ENCODE assay signal across 25 mouse cellular contexts in the genomic region with DNA sequence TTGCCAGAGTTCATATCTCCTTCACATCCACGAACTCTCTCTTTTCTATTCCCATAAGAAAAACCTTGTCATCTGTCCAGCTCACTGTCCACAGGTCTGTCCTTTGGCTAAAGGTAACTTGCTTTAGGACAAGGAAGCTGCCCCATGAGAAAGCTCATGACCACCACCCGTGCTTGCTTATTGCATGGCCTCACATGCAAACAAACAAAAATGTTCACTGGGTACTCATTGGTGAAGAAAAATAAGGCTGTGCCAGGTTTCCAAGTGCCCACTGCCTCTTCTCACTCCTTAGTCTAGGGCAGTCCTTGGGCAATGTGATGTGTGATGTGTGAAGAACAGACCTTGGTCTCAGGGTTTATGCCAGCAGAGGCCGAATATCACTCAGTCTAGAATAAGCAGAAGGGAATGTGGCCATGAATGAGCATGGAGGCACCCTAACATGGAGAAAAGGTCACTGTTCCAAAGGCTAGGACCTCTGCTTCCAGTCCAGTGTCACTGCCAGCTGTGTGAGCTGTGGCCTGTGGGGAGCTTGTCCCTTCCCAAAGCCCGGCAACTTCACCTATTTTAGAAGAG. TPM values are rescaled to one million over a fixed set of nuclear protein-coding genes. Genes with fewer than 3 reads are reported as not detected.
A peak's percentile ranks its signal among the peaks of the same experiment; 100 is the strongest.
DNase-seq lines count a peak whose midpoint lies in the region; TF ChIP-seq lines count a peak whose summit lies in the region.
"Had no signal": no experiment of that assay in that cellular context is flagged by ENCODE, and none has a peak within 500 bp of the region (broad histone marks: within the 10 kb centered on the region; RNA-seq: fewer than 3 reads in every experiment).

No protein-coding gene starts in this region.

- H3K4me3 ChIP-seq in kidney, adult 2 months (ENCODE audit: insufficient read depth, low read depth, low read length) = no peak overlapping the region
- no peak overlapping the region for H3K4me3 ChIP-seq in liver, adult 2 months (ENCODE audit: insufficient read depth, low read depth, low read length)
- H3K4me3 ChIP-seq: erythroblast, embryonic 14.5 days; gastrocnemius, adult 2 months; hindbrain, embryonic 10.5 days; hindbrain, embryonic 15.5 days; left cerebral cortex, adult 2 months; limb, embryonic 12.5 days; liver, embryonic 13.5 days; midbrain, embryonic 13.5 days had no signal

- TF ChIP-seq POLR2A in kidney, adult 2 months (IDR thresholded peaks at IDR 0.05; ENCODE audit: low read depth, low read length) = no peak
- TF ChIP-seq POLR2A in liver, adult 2 months (IDR thresholded peaks at IDR 0.05; ENCODE audit: extremely low read depth, insufficient read depth, low read length) = no peak

- H3K27ac ChIP-seq in kidney, adult 2 months (ENCODE audit: insufficient read depth, low read depth, low read length) = no peak overlapping the region
- no peak overlapping the region for H3K27ac ChIP-seq in liver, adult 2 months (replicated peaks; ENCODE audit: insufficient read depth, low read depth, low read length)
- H3K27ac ChIP-seq: gastrocnemius, adult 2 months; hindbrain, embryonic 10.5 days; hindbrain, embryonic 15.5 days; left cerebral cortex, adult 2 months; limb, embryonic 12.5 days; liver, embryonic 13.5 days; macrophage; midbrain, embryonic 13.5 days had no signal

- H3K9ac ChIP-seq in liver, adult 2 months (ENCODE audit: low read depth, low read length) = no peak overlapping the region
- H3K9ac ChIP-seq: hindbrain, embryonic 15.5 days; limb, embryonic 12.5 days; liver, embryonic 13.5 days; midbrain, embryonic 13.5 days had no signal

- 57% methylated on average over 4 of the region's 4 CpGs for WGBS in kidney, adult 2 months
- 48% methylated on average over 4 of the region's 4 CpGs for WGBS in liver, adult 2 months

- no peak for TF ChIP-seq CTCF in kidney, adult 2 months (conservative IDR thresholded peaks at IDR 0.05; ENCODE audit: insufficient read depth, insufficient read length, low read depth, low read length)
- TF ChIP-seq CTCF in liver, adult 2 months (IDR thresholded peaks at IDR 0.05; ENCODE audit: low read depth, low read length) = no peak

- H3K27me3 ChIP-seq in kidney, adult 2 months (replicated peaks; ENCODE audit: control insufficient read depth, insufficient read depth, low read length) = no peaks in the 10 kb centered on the region
- no peaks in the 10 kb centered on the region for H3K27me3 ChIP-seq in liver, adult 2 months (ENCODE audit: control insufficient read depth, insufficient read depth, low read length)
- H3K27me3 ChIP-seq: CH12.LX; hindbrain, embryonic 15.5 days; limb, embryonic 12.5 days; liver, embryonic 13.5 days; midbrain, embryonic 13.5 days had no signal

- H3K79me2 ChIP-seq in liver, adult 2 months (ENCODE audit: control insufficient read depth, insufficient read depth, low read length) = no peaks in the 10 kb centered on the region

- peak; percentile 47 to 83 for DNase-seq in adrenal gland, adult (ENCODE audit: inconsistent age in 2 of 2, low spot score in 1 of 2)
- DNase-seq in adrenal gland, postnatal 25 days = no peak
- peak; percentile 43 for DNase-seq in kidney, adult 2 months
- no peak for DNase-seq in kidney, adult 18-20 months
- peak; percentile 53 for DNase-seq in liver, adult 2 months (ENCODE audit: extremely low read depth, low read depth, low spot score)
- no peak for DNase-seq in liver
- DNase-seq in spleen, postnatal 10 days (ENCODE audit: low spot score in 2 of 2) = no peak
- DNase-seq: cerebellum, adult 2 months; cerebellum, postnatal 14 days; gastrocnemius, adult 2 months; gastrocnemius, postnatal 36 days; heart, adult 18-20 months; liver, embryonic 13.5 days; lung, adult 2 months; lung, postnatal 10 days; right cerebral cortex, postnatal 14 days; thymus, postnatal 14 days had no signal

- no peaks in the 10 kb centered on the region for H3K36me3 ChIP-seq in kidney, adult 2 months (ENCODE audit: control insufficient read depth, insufficient read depth, low read length)
- H3K36me3 ChIP-seq in liver, adult 2 months (ENCODE audit: control insufficient read depth, insufficient read depth, low read length) = no peaks in the 10 kb centered on the region
- H3K36me3 ChIP-seq: hindbrain, embryonic 10.5 days; hindbrain, embryonic 15.5 days; limb, embryonic 12.5 days; liver, embryonic 13.5 days; midbrain, embryonic 13.5 days had no signal

- H3K4me1 ChIP-seq in kidney, adult 2 months (ENCODE audit: control insufficient read depth, insufficient read depth, low read length) = peaks cover 25% of the 10 kb centered on the region
- H3K4me1 ChIP-seq in liver, adult 2 months (ENCODE audit: control insufficient read depth, insufficient read depth, low read length) = no peaks in the 10 kb centered on the region
- H3K4me1 ChIP-seq: hindbrain, embryonic 15.5 days; limb, embryonic 12.5 days; liver, embryonic 13.5 days; midbrain, embryonic 13.5 days had no signal

RNA-seq across cellular contexts. Expression of gene Akap2, which starts 11.2 kb away (rescaled TPM):
- total RNA-seq in adrenal gland, postnatal 25 days (2021) = 132 and 158 TPM in 2 replicates
- 124 and 126 TPM in 2 replicates for polyA plus RNA-seq in kidney, adult 2 months (2012; rRNA removed)
- total RNA-seq in liver, adult 2 months (2014; rRNA removed) = 6.5 and 7.5 TPM in 2 replicates
- 4.2 and 6.3 TPM in 2 replicates for polyA plus RNA-seq in liver, adult 2 months (2012; rRNA removed)

Comparison
In these comparisons a context has a peak if more than half of its experiments do, and no peak if none do; other contexts are left out.
1. DNase-seq: peak in adrenal gland, adult (2 of 2), kidney, adult 2 months (single experiment) and liver, adult 2 months (single experiment); none in adrenal gland, postnatal 25 days (single experiment), kidney, adult 18-20 months (single experiment), liver (single experiment) and spleen, postnatal 10 days (0 of 2).
2. RNA of gene Akap2, which starts 11.2 kb away (total RNA-seq): 132 to 158 TPM in adrenal gland, postnatal 25 days; 6.5 to 7.5 TPM in liver, adult 2 months; every median in the first group is over 10 times any median in the second.